8 mouse cellular contexts compared by ENCODE assay signal in genomic region chr12:38779186-38779777, GRCm38 (mm10). TPM values are rescaled to one million over a fixed set of nuclear protein-coding genes. Genes with fewer than 3 reads are reported as not detected.
DNase-seq lines count a peak whose midpoint lies in the region; ATAC-seq lines count a peak whose summit lies in the region.

Etv1 (plus strand) TSS chr12:38779380.

- H3K4me2 ChIP-seq in embryonic facial prominence, embryonic 15.5 days (replicated peaks) = peak within 1 kb of the TSS; percentile 97
- H3K4me2 ChIP-seq in heart, embryonic 15.5 days = peak within 1 kb of the TSS; percentile 95
- H3K4me2 ChIP-seq in liver, embryonic 16.5 days (ENCODE audit: low read depth, low read length) = peak within 1 kb of the TSS; percentile 77

- no peaks in the 10 kb centered on the region for H3K27me3 ChIP-seq in embryonic facial prominence, embryonic 15.5 days
- H3K27me3 ChIP-seq in heart, embryonic 15.5 days = no peaks in the 10 kb centered on the region
- 0 out of 2 replicates have a peak, but pooled peaks cover 4% of the 10 kb centered on the region for H3K27me3 ChIP-seq in liver, embryonic 16.5 days (ENCODE audit: control insufficient read depth, insufficient read depth, low read depth, low read length)

- peak; percentile 26; the same call in 1 of the 2 replicates for ATAC-seq in embryonic facial prominence, embryonic 15.5 days (ENCODE audit: insufficient number of reproducible peaks, low FRiP score, low TSS enrichment, low read depth)
- ATAC-seq in heart, embryonic 15.5 days (replicated peaks; ENCODE audit: insufficient number of reproducible peaks, insufficient read depth, low FRiP score, low read depth) = peak; percentile 53
- peak; percentile 50 for ATAC-seq in liver, embryonic 16.5 days (ENCODE audit: low read depth)

- H3K9ac ChIP-seq in embryonic facial prominence, embryonic 15.5 days = peak within 1 kb of the TSS; percentile 39
- H3K9ac ChIP-seq in heart, embryonic 15.5 days = peak within 1 kb of the TSS; percentile 68
- peak within 1 kb of the TSS; percentile 20 for H3K9ac ChIP-seq in liver, embryonic 16.5 days (ENCODE audit: low read depth, low read length)

- peak; percentile 50 for DNase-seq in CD4-positive helper T cell, adult 2 months (ENCODE audit: low read depth, low spot score)
- DNase-seq in adrenal gland, adult 18-20 months (ENCODE audit: low spot score in 2 of 2) = peak; percentile 43 to 52
- DNase-seq in kidney, postnatal 10 days = peak; percentile 66
- peak; percentile 16 to 26 for DNase-seq in natural killer cell, adult 2 months (ENCODE audit: low spot score in 2 of 2)
- peak; percentile 27 for DNase-seq in testis, postnatal 14 days (ENCODE audit: low spot score)

- H3K27ac ChIP-seq in embryonic facial prominence, embryonic 15.5 days (replicated peaks) = peak within 1 kb of the TSS; percentile 92
- H3K27ac ChIP-seq in heart, embryonic 15.5 days = peak within 1 kb of the TSS; percentile 96
- H3K27ac ChIP-seq in liver, embryonic 16.5 days (ENCODE audit: low read length) = peak within 1 kb of the TSS; percentile 41

- H3K4me3 ChIP-seq in embryonic facial prominence, embryonic 15.5 days (replicated peaks) = peak within 1 kb of the TSS; percentile 66
- H3K4me3 ChIP-seq in heart, embryonic 15.5 days = peak within 1 kb of the TSS; percentile 81
- H3K4me3 ChIP-seq in liver, embryonic 16.5 days (ENCODE audit: low read depth, low read length) = peak within 1 kb of the TSS; percentile 61

- WGBS in embryonic facial prominence, embryonic 15.5 days = under 1% methylated on average over 20 of the region's 20 CpGs
- WGBS in heart, embryonic 15.5 days = 0% methylated on average over 20 of the region's 20 CpGs
- WGBS in liver, embryonic 16.5 days (ENCODE audit: insufficient replicate concordance) = under 1% methylated on average over 20 of the region's 20 CpGs

- 0 out of 2 replicates have a peak, but pooled peaks cover 4% of the 10 kb centered on the region for H3K4me1 ChIP-seq in embryonic facial prominence, embryonic 15.5 days
- H3K4me1 ChIP-seq in heart, embryonic 15.5 days (replicated peaks) = peaks cover 6% of the 10 kb centered on the region
- H3K4me1 ChIP-seq in liver, embryonic 16.5 days (ENCODE audit: control insufficient read depth, low read depth, low read length) = no peaks in the 10 kb centered on the region; the same call in 1 of the 2 replicates

- H3K36me3 ChIP-seq in embryonic facial prominence, embryonic 15.5 days = no peaks in the 10 kb centered on the region
- no peaks in the 10 kb centered on the region for H3K36me3 ChIP-seq in heart, embryonic 15.5 days
- H3K36me3 ChIP-seq in liver, embryonic 16.5 days (ENCODE audit: control insufficient read depth, insufficient read depth) = no peaks in the 10 kb centered on the region

- no peaks in the 10 kb centered on the region for H3K9me3 ChIP-seq in embryonic facial prominence, embryonic 15.5 days (replicated peaks)
- no peaks in the 10 kb centered on the region for H3K9me3 ChIP-seq in heart, embryonic 15.5 days (replicated peaks)
- no peaks in the 10 kb centered on the region for H3K9me3 ChIP-seq in liver, embryonic 16.5 days (replicated peaks; ENCODE audit: control insufficient read depth, low read length)

RNA-seq across cellular contexts. Expression of gene Etv1, which starts in this region (rescaled TPM):
- total RNA-seq in adrenal gland, adult 18-20 months (2021) = 10 to 100 TPM; 24.5 to 61.8 TPM
- polyA plus RNA-seq in embryonic facial prominence, embryonic 15.5 days (2015; fragmentation: Nextera tagmentation; extraction: Ambion mirVana) = 18.2 and 20.7 TPM in 2 replicates
- polyA plus RNA-seq in heart, embryonic 15.5 days (2015; fragmentation: Nextera tagmentation; extraction: Ambion mirVana) = 29.6 and 33.5 TPM in 2 replicates
- polyA plus RNA-seq in liver, embryonic 16.5 days (2015; fragmentation: Nextera tagmentation; extraction: Ambion mirVana) = 0.68 and 1.1 TPM in 2 replicates

Comparison
In these comparisons a context has a peak if more than half of its experiments do, and no peak if none do; other contexts are left out.
1. Peak in every context shown above with its lines: DNase-seq, ATAC-seq, H3K4me3 ChIP-seq and H3K27ac ChIP-seq.
2. H3K27ac ChIP-seq: peak in every context shown above with its lines; median percentile 96 in heart, embryonic 15.5 days; 92 in embryonic facial prominence, embryonic 15.5 days; 41 in liver, embryonic 16.5 days.